Mouse (Mus musculus) neural tube, embryonic 11.5 days (tissue): ENCODE results near the gene Ndufc2. TPM values are rescaled to one million over a fixed set of nuclear protein-coding genes. Genes with fewer than 3 reads are reported as not detected.

Experiments
- ATAC-seq: fragments of 200-750 bp; cut with Nextera tagmentation; 2 replicates; pipeline ENCODE4 v1.8.0; 2017; ENCODE audit warnings: moderate number of reproducible peaks, mild to moderate bottlenecking, moderate TSS enrichment, moderate library complexity; ENCODE audit not compliant: insufficient read depth, low FRiP score, low TSS enrichment
- DNase-seq: peaks from one replicate; pipeline ENCODE4 v3.0.0-alpha.2; 2015; ENCODE audit warnings: low spot score
- H3K27ac ChIP-seq: fragments of 300-500 bp; sonication (generic); 2 replicates; pipeline ENCODE4 v1.5.1; 2014; ENCODE audit warnings: low read depth, mild to moderate bottlenecking, low read length
- H3K27me3 ChIP-seq: fragments of 300-500 bp; sonication (generic); 2 replicates; pipeline ENCODE4 v1.6.1; 2014; ENCODE audit warnings: mild to moderate bottlenecking, low read length, mixed read lengths; ENCODE audit not compliant: control insufficient read depth, insufficient read depth
- H3K36me3 ChIP-seq: fragments of 300-500 bp; sonication (generic); 2 replicates; pipeline ENCODE4 v1.6.1; 2014; ENCODE audit warnings: mild to moderate bottlenecking, low read length, moderate library complexity, mixed read lengths; ENCODE audit not compliant: control insufficient read depth, insufficient read depth
- H3K4me1 ChIP-seq: fragments of 300-500 bp; sonication (generic); 2 replicates; pipeline ENCODE4 v1.6.1; 2014; ENCODE audit warnings: low read length, mixed read lengths; ENCODE audit not compliant: control insufficient read depth, insufficient read depth
- H3K4me2 ChIP-seq: fragments of 300-500 bp; sonication (generic); 2 replicates; pipeline ENCODE4 v1.6.1; 2014; ENCODE audit warnings: low read depth, mild to moderate bottlenecking, moderate library complexity
- H3K4me3 ChIP-seq: fragments of 300-500 bp; sonication (generic); 2 replicates; pipeline ENCODE4 v1.5.1; 2014; ENCODE audit warnings: low read depth, low read length
- H3K9ac ChIP-seq: fragments of 300-500 bp; sonication (generic); 2 replicates; pipeline ENCODE4 v1.6.1; 2014; ENCODE audit warnings: mild to moderate bottlenecking, low read length
- H3K9me3 ChIP-seq: fragments of 300-500 bp; sonication (generic); 2 replicates; pipeline ENCODE4 v1.6.1; 2016; ENCODE audit warnings: low read length; ENCODE audit not compliant: control insufficient read depth
- WGBS: fragments of 180-500 bp; shearing (Covaris S2); extraction: QIAGEN DNeasy Blood & Tissue Kit; methylation state at CpG from one replicate; pipeline ENCODE4 v1.1.7; 2014; 5-methylcytosine and 5-hydroxymethylcytosine counted together
- polyA plus RNA-seq: library from polyadenylated mRNA; unstranded; fragments of >200 nt; fragmentation: Nextera tagmentation; extraction: Ambion mirVana; gene quantifications from 2 replicates; pipeline ENCODE4 v1.2.1, GENCODE M21; 2014

The Ndufc2 gene
- polyA plus RNA-seq, 1 experiment from 2014 or later, result 320 TPM

- DNase-seq (no peak), ATAC-seq (no peak)
- no peak overlapping the region for H3K9ac ChIP-seq
- no peaks in the 10 kb centered on the region for H3K4me1 ChIP-seq
- H3K27ac ChIP-seq, result no peak overlapping the region
- H3K27me3 ChIP-seq, result no peaks in the 10 kb centered on the region
- H3K36me3 ChIP-seq, result no peaks in the 10 kb centered on the region
- no peaks in the 10 kb centered on the region for H3K9me3 ChIP-seq
- H3K4me2 ChIP-seq, result no peak overlapping the region
- 89% methylated on average over 4 of the region's 4 CpGs for WGBS
- H3K4me3 ChIP-seq, result no peak overlapping the region
These were observed 41.5 kb upstream of the Ndufc2 start for GRCm38 (mm10) chr7:97358347-97358746.

- DNase-seq (no peak), ATAC-seq (no peak)
- Histone ChIP-seq H3K9me3 (no peaks in the 10 kb centered on the region), H3K27me3 (no peaks in the 10 kb centered on the region), H3K9ac (no peak overlapping the region), H3K4me3 (no peak overlapping the region), H3K4me1 (no peaks in the 10 kb centered on the region), H3K36me3 (no peaks in the 10 kb centered on the region), H3K27ac (no peak overlapping the region), H3K4me2 (no peak overlapping the region)
- WGBS, result 65% methylated on average over 5 of the region's 5 CpGs
These were observed 39.6 kb upstream of the Ndufc2 start for GRCm38 (mm10) chr7:97360166-97360565.

GRCm38 (mm10) chr7:97360955-97361354, 38.8 kb upstream of the Ndufc2 start:
- no peak overlapping the region for H3K27ac ChIP-seq
- H3K36me3 ChIP-seq, result no peaks in the 10 kb centered on the region
- 58% methylated on average over 3 of the region's 3 CpGs for WGBS
- no peaks in the 10 kb centered on the region for H3K27me3 ChIP-seq
- no peak overlapping the region for H3K4me2 ChIP-seq
- no peaks in the 10 kb centered on the region for H3K9me3 ChIP-seq
- DNase-seq (no peak), ATAC-seq (no peak)
- H3K4me3 ChIP-seq, result no peak overlapping the region
- no peaks in the 10 kb centered on the region for H3K4me1 ChIP-seq
- no peak overlapping the region for H3K9ac ChIP-seq

GRCm38 (mm10) chr7:97361467-97361866, 38.3 kb upstream of the Ndufc2 start:
- H3K9me3 ChIP-seq, result no peaks in the 10 kb centered on the region
- no peak overlapping the region for H3K4me3 ChIP-seq
- H3K4me2 ChIP-seq, result no peak overlapping the region
- H3K9ac ChIP-seq, result no peak overlapping the region
- H3K27me3 ChIP-seq, result no peaks in the 10 kb centered on the region
- H3K4me1 ChIP-seq, result no peaks in the 10 kb centered on the region
- WGBS, result 23% methylated on average over 4 of the region's 4 CpGs
- no peaks in the 10 kb centered on the region for H3K36me3 ChIP-seq
- DNase-seq (peak; percentile 32), ATAC-seq (no peak)
- no peak overlapping the region for H3K27ac ChIP-seq

GRCm38 (mm10) chr7:97365887-97366286, 33.9 kb upstream of the Ndufc2 start:
- Histone ChIP-seq H3K36me3 (no peaks in the 10 kb centered on the region), H3K27ac (no peak overlapping the region), H3K4me3 (no peak overlapping the region), H3K4me1 (peaks cover 3% of the 10 kb centered on the region), H3K9ac (no peak overlapping the region), H3K4me2 (no peak overlapping the region), H3K27me3 (no peaks in the 10 kb centered on the region), H3K9me3 (no peaks in the 10 kb centered on the region)
- DNase-seq, result no peak
- 79% methylated on average over 1 of the region's 1 CpGs for WGBS
- ATAC-seq, result peak; percentile 35; the same call in 1 of the 2 replicates

GRCm38 (mm10) chr7:97375101-97375500, 24.7 kb upstream of the Ndufc2 start:
- H3K4me2 ChIP-seq, result no peak overlapping the region
- H3K4me3 ChIP-seq, result no peak overlapping the region
- H3K9ac ChIP-seq, result no peak overlapping the region
- DNase-seq, result no peak
- H3K27me3 ChIP-seq, result no peaks in the 10 kb centered on the region
- no peaks in the 10 kb centered on the region for H3K9me3 ChIP-seq
- ATAC-seq, result no peak
- H3K27ac ChIP-seq, result no peak overlapping the region
- H3K4me1 ChIP-seq, result peaks cover 10% of the 10 kb centered on the region
- WGBS, result 93% methylated on average over 9 of the region's 9 CpGs
- peaks cover 6% of the 10 kb centered on the region for H3K36me3 ChIP-seq

GRCm38 (mm10) chr7:97375906-97376305, 23.9 kb upstream of the Ndufc2 start:
- no peaks in the 10 kb centered on the region for H3K27me3 ChIP-seq
- no peak overlapping the region for H3K27ac ChIP-seq
- peaks cover 7% of the 10 kb centered on the region for H3K4me1 ChIP-seq
- no peak overlapping the region for H3K9ac ChIP-seq
- ATAC-seq (no peak), DNase-seq (no peak)
- peaks cover 6% of the 10 kb centered on the region for H3K36me3 ChIP-seq
- H3K4me3 ChIP-seq, result no peak overlapping the region
- no peak overlapping the region for H3K4me2 ChIP-seq
- no peaks in the 10 kb centered on the region for H3K9me3 ChIP-seq
- WGBS, result 76% methylated on average over 2 of the region's 2 CpGs

GRCm38 (mm10) chr7:97379304-97379703, 20.5 kb upstream of the Ndufc2 start:
- Histone ChIP-seq H3K4me3 (no peak overlapping the region), H3K4me2 (no peak overlapping the region), H3K9ac (no peak overlapping the region), H3K27me3 (no peaks in the 10 kb centered on the region), H3K27ac (no peak overlapping the region), H3K9me3 (no peaks in the 10 kb centered on the region), H3K4me1 (no peaks in the 10 kb centered on the region), H3K36me3 (peaks cover 8% of the 10 kb centered on the region)
- ATAC-seq (no peak), DNase-seq (no peak)
- WGBS, result 95% methylated on average over 5 of the region's 5 CpGs

GRCm38 (mm10) chr7:97380500-97381123, 19.2 kb upstream of the Ndufc2 start:
- 92% methylated on average over 5 of the region's 5 CpGs for WGBS
- no peaks in the 10 kb centered on the region for H3K4me1 ChIP-seq
- ATAC-seq (no peak), DNase-seq (no peak)
- no peak overlapping the region for H3K4me2 ChIP-seq
- no peak overlapping the region for H3K27ac ChIP-seq
- no peak overlapping the region for H3K4me3 ChIP-seq
- peaks cover 9% of the 10 kb centered on the region for H3K36me3 ChIP-seq
- H3K27me3 ChIP-seq, result no peaks in the 10 kb centered on the region
- H3K9ac ChIP-seq, result no peak overlapping the region
- no peaks in the 10 kb centered on the region for H3K9me3 ChIP-seq
